Mouse (Mus musculus) fibroblast of lung, adult 2 months (primary cell): ENCODE data around the gene Tsga10ip.

Source experiments
- DNase-seq: peaks from one replicate; pipeline ENCODE4 v3.0.0-alpha.2; 2011; ENCODE audit warnings: low read depth

Gene Tsga10ip

GRCm38 (mm10) chr19:5402293-5402692, at the start of gene Tsga10ip:
Gene Tsga10ip, minus strand, starts transcription at chr19:5402526.
- DNase-seq, result no peak

- DNase-seq, result no peak
These were observed 49.4 kb upstream of the Tsga10ip start for GRCm38 (mm10) chr19:5451766-5452165.

DNA sequence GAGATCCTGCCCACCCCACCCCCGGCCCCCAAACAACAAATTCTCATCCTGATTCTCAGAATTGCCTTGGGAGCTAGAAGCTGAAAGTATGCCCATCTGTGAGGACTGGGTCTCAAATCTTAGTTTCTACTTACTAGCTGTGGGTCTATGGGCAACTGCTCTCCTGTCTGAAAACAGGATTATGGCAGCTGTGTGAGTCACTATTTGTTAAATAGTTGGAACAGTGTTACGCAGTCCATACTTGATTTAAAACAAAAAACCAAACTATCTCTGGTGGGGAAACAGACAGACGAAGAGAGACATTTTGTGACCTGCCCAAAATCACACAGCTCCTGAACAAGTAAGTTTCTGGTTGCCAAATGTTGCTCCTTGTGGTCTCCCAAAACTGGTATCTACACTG, 47.3 kb upstream of the Tsga10ip start:
- no peak for DNase-seq

GRCm38 (mm10) chr19:5448354-5449150, 46.2 kb upstream of the Tsga10ip start:
- DNase-seq, result no peak

GRCm38 (mm10) chr19:5447515-5448353, 45.4 kb upstream of the Tsga10ip start, which contains the start of gene Fosl1:
Gene Fosl1, plus strand, starts transcription at chr19:5447547.
- DNase-seq, result no peak

GRCm38 (mm10) chr19:5445747-5446146, 43.4 kb upstream of the Tsga10ip start:
- DNase-seq, result no peak

GRCm38 (mm10) chr19:5444954-5445353, 42.6 kb upstream of the Tsga10ip start:
- peak; percentile 52 for DNase-seq

DNA sequence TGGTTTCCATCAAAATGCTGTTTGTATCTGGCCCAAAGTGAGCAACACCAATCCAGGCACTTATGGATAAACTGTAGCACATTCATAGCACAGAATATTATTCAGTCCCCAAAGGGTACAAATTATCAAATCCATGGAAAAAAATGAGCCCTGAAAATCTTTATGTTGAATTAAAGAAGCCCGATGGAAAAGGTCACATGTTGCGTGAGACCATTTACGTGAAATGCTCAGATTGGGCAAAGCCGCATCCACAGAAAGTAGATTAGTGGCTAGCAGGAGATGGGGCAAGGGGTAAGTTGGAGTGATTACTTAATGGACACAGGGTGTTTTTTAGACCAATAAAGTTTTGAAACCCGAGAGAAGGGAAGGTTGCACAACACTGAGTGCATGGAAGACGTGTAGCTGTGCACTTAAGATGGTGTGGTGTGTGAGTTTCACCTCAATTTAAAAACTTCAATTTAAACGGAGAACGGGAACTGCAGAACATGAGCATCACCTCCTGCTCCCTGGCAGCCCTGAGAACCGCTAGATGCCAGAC, 42.1 kb upstream of the Tsga10ip start:
- no peak for DNase-seq

DNA sequence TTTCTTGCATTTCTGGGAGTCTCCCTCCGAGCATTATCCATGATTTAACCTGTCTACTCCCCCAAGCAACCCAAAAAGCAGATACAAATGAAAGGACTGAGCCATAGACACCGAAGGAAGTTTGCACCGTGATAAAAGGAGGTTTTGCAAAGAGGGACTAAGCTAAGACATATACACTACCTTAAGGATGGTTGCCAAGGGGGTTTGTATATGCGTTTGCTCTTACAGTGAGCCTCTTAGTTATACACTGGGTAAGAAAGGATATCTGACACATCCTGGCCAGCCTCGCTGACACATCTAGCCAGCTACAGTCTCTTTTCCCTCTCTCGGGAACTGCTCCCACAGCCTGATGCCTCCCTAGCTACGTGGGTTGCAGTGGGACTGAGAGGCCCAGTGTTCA, 31.6 kb upstream of the Tsga10ip start:
- no peak for DNase-seq

DNA sequence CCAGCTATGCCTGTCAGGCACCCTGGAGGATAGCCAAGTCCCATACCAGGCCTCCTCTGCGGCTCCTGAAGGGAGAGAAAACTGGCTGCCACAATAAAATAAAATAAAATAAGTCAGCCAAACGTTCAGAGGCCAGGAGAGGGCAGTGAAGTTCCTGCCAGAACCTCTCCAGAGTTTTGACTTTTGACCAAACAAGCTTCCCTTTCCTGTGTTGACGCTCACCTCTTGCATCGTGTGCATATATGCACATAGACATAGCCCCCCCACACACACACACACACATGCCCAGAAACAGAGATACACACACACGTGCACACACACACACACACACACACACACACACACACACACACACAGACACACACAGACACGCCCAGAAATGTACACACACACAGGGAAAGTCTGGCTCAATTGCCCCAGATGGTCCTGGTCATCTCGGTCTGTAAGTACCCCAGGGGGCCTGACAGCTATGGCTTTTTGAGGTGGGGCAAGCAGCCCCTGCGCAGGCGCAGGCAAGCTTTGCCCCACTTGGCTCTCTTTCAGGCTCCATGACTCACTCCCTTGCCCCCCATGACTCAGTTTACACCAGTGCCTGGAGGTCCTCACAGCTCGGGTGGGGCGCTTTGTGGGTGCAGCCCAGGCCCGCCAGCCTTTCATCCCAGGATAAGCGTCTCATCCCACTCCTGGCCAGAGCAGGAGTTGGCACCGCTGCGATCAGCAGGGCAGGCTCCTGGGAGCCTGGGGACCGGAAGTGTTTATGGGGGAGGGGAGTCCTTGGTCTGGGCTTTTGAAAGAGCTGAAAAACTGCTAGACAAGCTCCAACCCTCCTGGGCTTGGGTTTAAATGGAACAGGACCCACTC, 30.9 kb upstream of the Tsga10ip start:
- DNase-seq, result peak; percentile 58

DNA sequence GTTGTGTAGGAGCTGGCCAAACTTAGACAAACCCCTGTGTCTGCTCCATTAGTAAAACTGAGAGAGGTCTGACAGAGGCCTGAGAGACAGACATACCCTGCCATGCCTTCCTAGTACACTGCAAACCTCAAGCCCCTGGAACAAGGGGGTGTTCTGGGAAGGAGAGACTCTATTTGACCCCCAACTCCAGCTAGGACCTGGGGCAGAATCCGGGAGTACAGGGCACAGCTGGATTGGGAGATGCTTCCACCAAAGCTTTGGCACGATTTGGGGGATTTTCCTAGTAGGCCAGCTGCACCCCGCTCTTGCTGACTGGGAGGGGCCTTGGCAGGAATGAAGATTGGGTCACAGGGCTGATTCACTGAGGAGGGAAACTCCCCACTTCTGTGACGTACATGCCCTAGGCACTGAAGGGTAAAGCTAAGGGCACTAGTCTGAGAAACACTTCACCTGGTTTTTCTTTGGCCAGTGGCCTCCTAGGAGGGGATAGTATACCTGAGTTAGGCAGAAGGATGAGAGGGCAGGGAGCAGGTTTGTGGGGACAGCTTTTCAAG, 29.7 kb upstream of the Tsga10ip start:
- DNase-seq, result no peak

DNA sequence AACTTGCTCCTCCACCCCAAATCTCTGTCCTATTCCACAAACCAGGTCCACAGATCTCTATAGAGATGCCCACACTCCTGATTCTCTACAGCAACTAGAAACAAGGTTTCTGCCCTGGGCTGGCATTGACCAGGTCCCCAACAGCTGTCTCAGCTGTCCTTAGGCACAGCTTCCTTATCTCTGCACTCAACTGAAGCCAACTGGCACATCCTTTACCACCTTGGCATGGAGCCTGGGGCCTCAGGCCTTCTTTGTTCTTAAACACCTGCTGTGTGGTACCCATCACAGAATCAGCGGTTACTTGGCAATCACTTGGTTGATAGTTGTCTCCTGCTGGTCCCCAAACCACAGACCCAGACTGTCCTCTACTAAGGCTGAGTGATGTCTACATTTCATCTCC, 28.1 kb upstream of the Tsga10ip start:
- DNase-seq, result no peak

GRCm38 (mm10) chr19:5429806-5430205, 27.5 kb upstream of the Tsga10ip start:
- DNase-seq, result peak; percentile 88

DNA sequence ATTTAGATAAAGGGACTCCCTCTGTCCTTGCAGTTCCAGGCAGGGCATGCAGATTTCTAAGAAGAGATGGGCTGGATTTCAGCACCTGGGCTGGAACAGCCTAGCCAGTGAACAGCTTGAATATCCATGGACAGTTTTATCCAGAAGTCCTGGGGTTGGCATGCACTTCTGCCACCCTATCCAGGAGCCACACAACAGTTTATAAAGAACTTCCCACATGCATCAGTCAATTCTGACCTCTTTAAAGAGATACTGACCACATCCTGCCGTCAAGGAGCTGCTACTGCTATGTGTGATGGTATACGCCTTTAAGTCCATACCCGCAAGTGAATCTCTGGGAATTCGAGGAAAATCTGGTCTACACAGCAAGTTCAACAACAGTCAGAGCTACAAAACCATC, 26.9 kb upstream of the Tsga10ip start:
- no peak for DNase-seq

- no peak for DNase-seq
These were observed 25.8 kb upstream of the Tsga10ip start for GRCm38 (mm10) chr19:5428083-5428482.

GRCm38 (mm10) chr19:5426640-5427290, 24.4 kb upstream of the Tsga10ip start:
- DNase-seq, result no peak

GRCm38 (mm10) chr19:5425906-5426565, 23.7 kb upstream of the Tsga10ip start:
- no peak for DNase-seq

- no peak for DNase-seq
These were observed 22.7 kb upstream of the Tsga10ip start, which contains the start of the genes Drap1 and AI837181 for GRCm38 (mm10) chr19:5424782-5425741. Gene Drap1, minus strand, starts transcription at chr19:5424979. Gene AI837181, plus strand, starts transcription at chr19:5425144.
